Mouse (Mus musculus) olfactory bulb, adult 2 months (tissue): ENCODE data around the gene Coa6. TPM values are rescaled to one million over a fixed set of nuclear protein-coding genes. Genes with fewer than 3 reads are reported as not detected.

Experiments
- H3K27ac ChIP-seq: fragments of 200-500 bp; 2 replicates; pipeline ENCODE4 v1.5.1; 2012; ENCODE audit warnings: low read depth, low read length; ENCODE audit not compliant: insufficient read depth
- H3K4me1 ChIP-seq: fragments of 200-500 bp; 2 replicates; pipeline ENCODE4 v1.6.1; 2012; ENCODE audit warnings: low read length; ENCODE audit not compliant: control insufficient read depth, insufficient read depth
- H3K4me3 ChIP-seq: fragments of 200-500 bp; 2 replicates; pipeline ENCODE4 v1.5.1; 2012; ENCODE audit warnings: mild to moderate bottlenecking, low read depth, low read length, moderate library complexity; ENCODE audit not compliant: insufficient read depth
- CTCF ChIP-seq: fragments of 200-500 bp; IDR thresholded peaks from 2 replicates; pipeline ENCODE4 v1.5.1; 2012; ENCODE audit warnings: low read depth, mild to moderate bottlenecking, low read length, moderate library complexity; ENCODE audit not compliant: insufficient read depth
- POLR2A ChIP-seq: fragments of 200-500 bp; IDR thresholded peaks from 2 replicates; pipeline ENCODE4 v1.6.1; 2012; ENCODE audit warnings: mild to moderate bottlenecking, low read depth, low read length, moderate library complexity; ENCODE audit not compliant: insufficient read depth
- WGBS: fragments of 180-500 bp; shearing (Covaris S2); methylation state at CpG from one replicate; pipeline ENCODE4 v1.1.7; 2018; 5-methylcytosine and 5-hydroxymethylcytosine counted together
- polyA plus RNA-seq: library from polyadenylated mRNA; stranded (reverse); fragments of >200 nt; gene quantifications from 2 replicates; pipeline ENCODE4 v1.2.4, GENCODE M21; 2012; ENCODE audit warnings: low replicate concordance; ENCODE audit not compliant: missing spikeins, insufficient read depth, insufficient read length

Coa6 gene
- polyA plus RNA-seq, 1 experiment, result not detected

- no peak for TF ChIP-seq POLR2A
- no peak for TF ChIP-seq CTCF
- WGBS, result 84% methylated on average over 7 of the region's 7 CpGs
- no peak overlapping the region for H3K27ac ChIP-seq
Observed at GRCm38 (mm10) chr8:126455383-126455782, 33.1 kb downstream of the Coa6 start.

GRCm38 (mm10) chr8:126460274-126460673 lies 38.0 kb downstream of the Coa6 start:
- H3K27ac ChIP-seq, result no peak overlapping the region
- H3K4me3 ChIP-seq, result no peak overlapping the region
- TF ChIP-seq POLR2A (no peak), CTCF (peak; percentile 40)
- 43% methylated on average over 3 of the region's 3 CpGs for WGBS
- peaks cover 8% of the 10 kb centered on the region; the same call in 1 of the 2 replicates for H3K4me1 ChIP-seq

More at GRCm38 (mm10) chr8:126455383-126455782, 33.1 kb downstream of the Coa6 start:
- Histone ChIP-seq H3K4me1 (no peaks in the 10 kb centered on the region), H3K4me3 (no peak overlapping the region)

GRCm38 (mm10) chr8:126461735-126462134 lies 39.4 kb downstream of the Coa6 start:
- whole genome bisulfite sequencing, result 86% methylated on average over 7 of the region's 7 CpGs
- Histone ChIP-seq H3K4me3 (no peak overlapping the region), H3K4me1 (peaks cover 8% of the 10 kb centered on the region; the same call in 1 of the 2 replicates), H3K27ac (no peak overlapping the region)
- no peak for TF ChIP-seq CTCF

GRCm38 (mm10) chr8:126464071-126464470 lies 41.8 kb downstream of the Coa6 start:
- Histone ChIP-seq H3K27ac (no peak overlapping the region), H3K4me1 (peaks cover 11% of the 10 kb centered on the region; the same call in 1 of the 2 replicates), H3K4me3 (no peak overlapping the region)
- no peak for TF ChIP-seq POLR2A
- no peak for TF ChIP-seq CTCF
- 80% methylated on average over 7 of the region's 7 CpGs for WGBS

GRCm38 (mm10) chr8:126473802-126474298 lies 51.5 kb downstream of the Coa6 start:
- TF ChIP-seq CTCF, result no peak
- 12% methylated on average over 16 of the region's 16 CpGs for whole genome bisulfite sequencing
- Histone ChIP-seq H3K27ac (peak overlapping the region; percentile 67; the same call in 1 of the 2 replicates), H3K4me3 (peak overlapping the region; percentile 87), H3K4me1 (0 out of 2 replicates have a peak, but pooled peaks cover 7% of the 10 kb centered on the region)

GRCm38 (mm10) chr8:126474299-126475187 lies 52.2 kb downstream of the Coa6 start, which contains the start of gene Tarbp1:
TSS of gene Tarbp1 (minus strand) at chr8:126475065.
- 0 out of 2 replicates have a peak, but pooled peaks cover 7% of the 10 kb centered on the region for H3K4me1 ChIP-seq
- H3K4me3 ChIP-seq, result peak within 1 kb of the TSS; percentile 87
- peak; percentile 74 for TF ChIP-seq POLR2A
- 0 out of 2 replicates have a peak, but pooled peaks have one; percentile 8 for TF ChIP-seq CTCF
- WGBS, result under 1% methylated on average over 124 of the region's 124 CpGs
- H3K27ac ChIP-seq, result peak within 1 kb of the TSS; percentile 67

Other genes starting within 250 kb of the Coa6 start
- gene Slc35f3, start 124.0 kb upstream of the Coa6 start, polyA plus RNA-seq, result not detected in 2 replicates
- gene Tarbp1, start 52.5 kb downstream of the Coa6 start, polyA plus RNA-seq, result not detected in 2 replicates
- gene Irf2bp2, start 171.5 kb downstream of the Coa6 start, polyA plus RNA-seq, result not detected in 2 replicates